Mouse (Mus musculus) forebrain, embryonic 16.5 days (tissue): ENCODE measurements at regions not wholly inside any gene's neighbourhood (a gene's known extent, or its start where the extent isn't known, plus 50 kb on each side); places are given as distances from the start of the nearest gene placed in this dataset.

Source experiments
- ATAC-seq: fragments of 200-750 bp; cut with Nextera tagmentation; 2 replicates; pipeline ENCODE4 v1.8.0; 2017; ENCODE audit warnings: mild to moderate bottlenecking, moderate library complexity
- H3K27ac ChIP-seq: fragments of 300-500 bp; sonication (generic); 2 replicates; pipeline ENCODE4 v1.5.1; 2014; ENCODE audit warnings: low read length, control low read depth
- H3K27me3 ChIP-seq: fragments of 300-500 bp; sonication (generic); replicated peaks from 2 replicates; pipeline ENCODE4 v1.6.1; 2014; ENCODE audit warnings: low read length; ENCODE audit not compliant: control insufficient read depth, insufficient read depth
- H3K36me3 ChIP-seq: fragments of 300-500 bp; sonication (generic); 2 replicates; pipeline ENCODE4 v1.6.1; 2014; ENCODE audit not compliant: control insufficient read depth, insufficient read depth
- H3K4me1 ChIP-seq: fragments of 300-500 bp; sonication (generic); replicated peaks from 2 replicates; pipeline ENCODE4 v1.6.1; 2014; ENCODE audit warnings: low read length; ENCODE audit not compliant: control insufficient read depth, insufficient read depth
- H3K4me2 ChIP-seq: fragments of 300-500 bp; sonication (generic); 2 replicates; pipeline ENCODE4 v1.6.1; 2014; ENCODE audit warnings: mild to moderate bottlenecking, low read length, control low read depth
- H3K4me3 ChIP-seq: fragments of 300-500 bp; sonication (generic); replicated peaks from 2 replicates; pipeline ENCODE4 v1.5.1; 2014; ENCODE audit warnings: mild to moderate bottlenecking, low read length, control low read depth
- H3K9ac ChIP-seq: fragments of 300-500 bp; sonication (generic); replicated peaks from 2 replicates; pipeline ENCODE4 v1.6.1; 2014; ENCODE audit warnings: low read depth, low read length, control low read depth
- H3K9me3 ChIP-seq: fragments of 300-500 bp; sonication (generic); 2 replicates; pipeline ENCODE4 v1.6.1; 2016; ENCODE audit warnings: low read length; ENCODE audit not compliant: control insufficient read depth
- WGBS: fragments of 180-500 bp; shearing (Covaris S2); extraction: QIAGEN DNeasy Blood & Tissue Kit; methylation state at CpG from one replicate; pipeline ENCODE4 v1.1.7; 2014; 5-methylcytosine and 5-hydroxymethylcytosine counted together

GRCm38 (mm10) chr10:120635818-120636543 lies 159.7 kb upstream of the Hmga2 start:
- Histone ChIP-seq H3K4me3 (no peak overlapping the region), H3K4me2 (peak overlapping the region; percentile 27; the same call in 1 of the 2 replicates), H3K9ac (no peak overlapping the region), H3K27ac (no peak overlapping the region), H3K27me3 (no peaks in the 10 kb centered on the region), H3K4me1 (peaks cover 19% of the 10 kb centered on the region), H3K36me3 (no peaks in the 10 kb centered on the region), H3K9me3 (no peaks in the 10 kb centered on the region)
- ATAC-seq, result peak; percentile 73
- WGBS, result 51% methylated on average over 21 of the region's 21 CpGs

- H3K4me1 ChIP-seq, result peaks cover 19% of the 10 kb centered on the region
- ATAC-seq, result no peak
- H3K36me3 ChIP-seq, result no peaks in the 10 kb centered on the region
- H3K9ac ChIP-seq, result no peak overlapping the region
- H3K4me2 ChIP-seq, result no peak overlapping the region
- H3K4me3 ChIP-seq, result no peak overlapping the region
- H3K9me3 ChIP-seq, result no peaks in the 10 kb centered on the region
- 60% methylated on average over 5 of the region's 5 CpGs for whole genome bisulfite sequencing
- H3K27ac ChIP-seq, result no peak overlapping the region
- H3K27me3 ChIP-seq, result no peaks in the 10 kb centered on the region
Observed at GRCm38 (mm10) chr10:120635194-120635593, 158.9 kb upstream of the Hmga2 start.

- no peak overlapping the region for H3K27ac ChIP-seq
- peaks cover 13% of the 10 kb centered on the region for H3K4me1 ChIP-seq
- no peaks in the 10 kb centered on the region for H3K27me3 ChIP-seq
- no peak overlapping the region for H3K4me2 ChIP-seq
- no peak for ATAC-seq
- H3K4me3 ChIP-seq, result no peak overlapping the region
- H3K9ac ChIP-seq, result no peak overlapping the region
- H3K36me3 ChIP-seq, result no peaks in the 10 kb centered on the region
- 70% methylated on average over 2 of the region's 2 CpGs for WGBS
- no peaks in the 10 kb centered on the region for H3K9me3 ChIP-seq
Observed at GRCm38 (mm10) chr10:120632071-120632470, 155.8 kb upstream of the Hmga2 start.

GRCm38 (mm10) chr10:120628066-120628465 lies 151.8 kb upstream of the Hmga2 start:
- no peaks in the 10 kb centered on the region for H3K36me3 ChIP-seq
- H3K9me3 ChIP-seq, result no peaks in the 10 kb centered on the region
- 87% methylated on average over 5 of the region's 5 CpGs for WGBS
- H3K9ac ChIP-seq, result no peak overlapping the region
- no peak overlapping the region for H3K27ac ChIP-seq
- no peaks in the 10 kb centered on the region for H3K27me3 ChIP-seq
- no peak overlapping the region for H3K4me3 ChIP-seq
- no peaks in the 10 kb centered on the region for H3K4me1 ChIP-seq
- H3K4me2 ChIP-seq, result no peak overlapping the region
- no peak for ATAC-seq

GRCm38 (mm10) chr10:120625474-120625873 lies 149.2 kb upstream of the Hmga2 start:
- ATAC-seq, result no peak
- Histone ChIP-seq H3K36me3 (no peaks in the 10 kb centered on the region), H3K9ac (no peak overlapping the region), H3K4me2 (no peak overlapping the region), H3K27me3 (no peaks in the 10 kb centered on the region), H3K27ac (no peak overlapping the region), H3K4me1 (no peaks in the 10 kb centered on the region), H3K9me3 (no peaks in the 10 kb centered on the region), H3K4me3 (no peak overlapping the region)
- WGBS, result 88% methylated on average over 5 of the region's 5 CpGs

GRCm38 (mm10) chr10:120624203-120624942 lies 148.1 kb upstream of the Hmga2 start:
- WGBS, result 52% methylated on average over 10 of the region's 10 CpGs
- ATAC-seq, result no peak
- no peaks in the 10 kb centered on the region for H3K36me3 ChIP-seq
- H3K9me3 ChIP-seq, result no peaks in the 10 kb centered on the region
- H3K9ac ChIP-seq, result no peak overlapping the region
- no peaks in the 10 kb centered on the region for H3K27me3 ChIP-seq
- no peak overlapping the region for H3K27ac ChIP-seq
- H3K4me1 ChIP-seq, result no peaks in the 10 kb centered on the region
- no peak overlapping the region for H3K4me3 ChIP-seq
- no peak overlapping the region for H3K4me2 ChIP-seq

- no peak overlapping the region for H3K4me3 ChIP-seq
- no peaks in the 10 kb centered on the region for H3K4me1 ChIP-seq
- H3K4me2 ChIP-seq, result no peak overlapping the region
- WGBS, result 74% methylated on average over 5 of the region's 5 CpGs
- no peaks in the 10 kb centered on the region for H3K36me3 ChIP-seq
- no peak overlapping the region for H3K9ac ChIP-seq
- ATAC-seq, result no peak
- no peaks in the 10 kb centered on the region for H3K9me3 ChIP-seq
- no peak overlapping the region for H3K27ac ChIP-seq
- H3K27me3 ChIP-seq, result no peaks in the 10 kb centered on the region
Observed at GRCm38 (mm10) chr10:120616406-120617015, 140.2 kb upstream of the Hmga2 start.

- H3K4me2 ChIP-seq, result no peak overlapping the region
- no peaks in the 10 kb centered on the region for H3K4me1 ChIP-seq
- no peak for ATAC-seq
- H3K27ac ChIP-seq, result no peak overlapping the region
- H3K27me3 ChIP-seq, result no peaks in the 10 kb centered on the region
- no peaks in the 10 kb centered on the region for H3K36me3 ChIP-seq
- no peaks in the 10 kb centered on the region for H3K9me3 ChIP-seq
- no peak overlapping the region for H3K4me3 ChIP-seq
- WGBS, result 82% methylated on average over 8 of the region's 8 CpGs
- no peak overlapping the region for H3K9ac ChIP-seq
Observed at GRCm38 (mm10) chr10:120612351-120612750, 136.1 kb upstream of the Hmga2 start.

- Histone ChIP-seq H3K9ac (no peak overlapping the region), H3K4me1 (no peaks in the 10 kb centered on the region), H3K36me3 (no peaks in the 10 kb centered on the region), H3K27ac (no peak overlapping the region), H3K4me2 (no peak overlapping the region), H3K4me3 (no peak overlapping the region), H3K27me3 (no peaks in the 10 kb centered on the region), H3K9me3 (no peaks in the 10 kb centered on the region)
- 75% methylated on average over 10 of the region's 10 CpGs for WGBS
- ATAC-seq, result no peak
Observed at GRCm38 (mm10) chr10:120610076-120610475, 133.8 kb upstream of the Hmga2 start.
